Mouse (Mus musculus) midbrain, embryonic 10.5 days (tissue): ENCODE data around the gene Rcvrn. TPM values are rescaled to one million over a fixed set of nuclear protein-coding genes. Genes with fewer than 3 reads are reported as not detected.

Experiments
- DNase-seq: peaks from one replicate; pipeline ENCODE4 v3.0.0-alpha.2; 2017; ENCODE audit warnings: low spot score
- H3K27ac ChIP-seq: fragments of 300-500 bp; sonication (generic); replicated peaks from 2 replicates; pipeline ENCODE4 v1.5.1; 2016; ENCODE audit warnings: mild to moderate bottlenecking
- H3K27me3 ChIP-seq: fragments of 300-500 bp; sonication (generic); 2 replicates; pipeline ENCODE4 v1.6.1; 2016; ENCODE audit warnings: low read depth, mild to moderate bottlenecking; ENCODE audit not compliant: poor library complexity, severe bottlenecking
- H3K36me3 ChIP-seq: fragments of 300-500 bp; sonication (generic); 2 replicates; pipeline ENCODE4 v1.6.1; 2016; ENCODE audit warnings: mild to moderate bottlenecking, moderate library complexity
- H3K4me1 ChIP-seq: fragments of 300-500 bp; sonication (generic); 2 replicates; pipeline ENCODE4 v1.6.1; 2016
- H3K4me3 ChIP-seq: fragments of 300-500 bp; sonication (generic); 2 replicates; pipeline ENCODE4 v1.5.1; 2016; ENCODE audit warnings: mild to moderate bottlenecking, moderate library complexity
- H3K9me3 ChIP-seq: fragments of 300-500 bp; sonication (generic); replicated peaks from 2 replicates; pipeline ENCODE4 v1.6.1; 2016; ENCODE audit warnings: mild to moderate bottlenecking
- WGBS: fragments of 180-500 bp; shearing (Covaris S2); methylation state at CpG from one replicate; pipeline ENCODE4 v1.1.7; 2016; 5-methylcytosine and 5-hydroxymethylcytosine counted together
- polyA plus RNA-seq: library from polyadenylated mRNA; unstranded; fragments of >200 nt; fragmentation: Nextera tagmentation; extraction: Ambion mirVana; gene quantifications from 2 replicates; pipeline ENCODE4 v1.2.1, GENCODE M21; 2016

Gene Rcvrn
- polyA plus RNA-seq, 1 experiment from 2014 or later: not detected

DNA sequence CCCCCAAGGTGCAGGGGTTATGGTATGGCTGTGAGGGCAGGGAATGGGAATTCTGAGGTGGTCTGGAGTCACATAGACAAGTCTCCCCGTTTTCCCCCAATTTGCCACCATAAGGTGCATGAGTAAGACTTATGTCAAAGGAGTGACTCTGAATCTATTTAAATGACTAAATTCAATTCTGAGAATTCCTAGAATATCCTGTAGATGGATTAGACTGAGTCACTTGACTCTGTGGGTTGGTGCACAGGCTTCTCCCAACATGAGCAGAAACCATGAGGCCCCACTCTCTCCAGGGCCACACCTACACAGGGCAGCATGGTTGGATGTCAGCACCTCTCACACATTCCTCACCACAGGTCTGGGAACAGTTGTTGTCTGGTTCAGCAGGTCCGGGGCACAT, 15.2 kb upstream of the Rcvrn start:
- H3K27me3 ChIP-seq: no peaks in the 10 kb centered on the region
- WGBS: 85% methylated on average over 2 of the region's 2 CpGs
- no peaks in the 10 kb centered on the region for H3K9me3 ChIP-seq
- H3K4me1 ChIP-seq: no peaks in the 10 kb centered on the region
- DNase-seq: no peak
- H3K36me3 ChIP-seq: no peaks in the 10 kb centered on the region
- no peak overlapping the region for H3K4me3 ChIP-seq
- no peak overlapping the region for H3K27ac ChIP-seq

DNA sequence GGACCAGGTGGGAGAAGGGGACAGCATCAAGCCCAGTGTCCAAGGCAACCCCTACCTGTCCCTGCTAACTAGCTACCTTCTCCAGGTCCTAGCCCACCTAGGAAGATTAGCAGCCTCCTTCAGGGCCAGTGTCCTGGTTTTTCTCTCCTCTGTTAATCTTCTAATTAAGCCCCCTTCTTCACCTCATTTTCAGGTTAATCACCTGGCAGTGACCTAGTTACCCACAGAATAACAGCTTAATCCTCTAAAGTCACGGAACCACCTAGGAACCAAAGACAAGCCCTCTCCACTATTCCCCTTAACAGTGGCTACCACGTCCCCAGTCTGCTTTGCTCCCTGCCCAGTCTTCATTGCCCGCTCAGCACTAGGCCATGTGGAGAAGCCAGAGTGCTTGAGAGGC, 13.3 kb upstream of the Rcvrn start:
- Histone ChIP-seq H3K27ac (no peak overlapping the region), H3K27me3 (no peaks in the 10 kb centered on the region), H3K36me3 (no peaks in the 10 kb centered on the region), H3K4me1 (no peaks in the 10 kb centered on the region), H3K9me3 (no peaks in the 10 kb centered on the region), H3K4me3 (no peak overlapping the region)
- DNase-seq: no peak
- 76% methylated on average over 3 of the region's 3 CpGs for WGBS

DNA sequence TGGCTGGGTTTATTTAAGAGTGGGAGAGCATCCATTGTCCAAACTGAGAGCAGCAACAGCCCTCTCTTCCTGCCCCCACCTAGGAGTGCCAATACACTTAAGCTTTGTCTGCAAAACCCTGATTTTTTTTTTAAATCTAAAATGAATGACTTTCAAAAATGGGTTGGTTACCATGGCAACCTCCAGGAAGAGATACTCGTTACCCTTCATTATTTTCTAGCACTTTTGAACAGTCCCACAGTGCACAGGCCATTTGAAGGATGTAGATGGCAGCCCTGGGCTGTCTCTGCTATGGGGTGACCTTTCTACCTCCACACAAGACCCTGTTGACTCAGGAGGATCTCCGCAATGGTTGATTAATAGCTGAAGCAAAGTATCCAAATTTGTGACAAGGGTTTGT, 9.0 kb upstream of the Rcvrn start:
- no peak overlapping the region for H3K27ac ChIP-seq
- DNase-seq: no peak

DNA sequence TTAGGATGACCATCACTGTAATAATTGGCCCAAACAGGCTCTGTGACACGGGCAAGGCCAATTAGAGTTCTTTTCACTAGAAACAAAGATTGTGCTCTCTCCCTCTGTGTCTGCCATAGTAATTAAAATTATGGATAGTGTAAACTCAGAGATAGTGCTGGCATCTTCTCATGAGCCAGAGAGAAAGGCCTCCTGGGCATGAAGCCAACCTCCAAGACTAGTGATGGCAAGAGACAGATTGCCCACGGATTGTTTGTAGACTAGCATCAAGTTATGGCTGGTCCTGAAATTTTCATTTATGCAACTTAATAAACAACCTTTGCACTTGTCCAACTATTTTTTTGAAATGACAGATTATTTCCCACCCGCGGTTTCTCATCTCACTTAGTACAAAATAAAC, 17.9 kb downstream of the Rcvrn start:
- 90% methylated on average over 4 of the region's 4 CpGs for WGBS
- Histone ChIP-seq H3K27ac (no peak overlapping the region), H3K36me3 (no peaks in the 10 kb centered on the region), H3K4me3 (no peak overlapping the region), H3K9me3 (no peaks in the 10 kb centered on the region), H3K27me3 (no peaks in the 10 kb centered on the region), H3K4me1 (no peaks in the 10 kb centered on the region)
- no peak for DNase-seq

More for the DNA sequence above, 9.0 kb upstream of the Rcvrn start:
- Histone ChIP-seq H3K9me3 (no peaks in the 10 kb centered on the region), H3K4me1 (peaks cover 13% of the 10 kb centered on the region; the same call in 1 of the 2 replicates), H3K27me3 (no peaks in the 10 kb centered on the region), H3K36me3 (no peaks in the 10 kb centered on the region), H3K4me3 (no peak overlapping the region)
- WGBS: 82% methylated on average over 2 of the region's 2 CpGs

DNA sequence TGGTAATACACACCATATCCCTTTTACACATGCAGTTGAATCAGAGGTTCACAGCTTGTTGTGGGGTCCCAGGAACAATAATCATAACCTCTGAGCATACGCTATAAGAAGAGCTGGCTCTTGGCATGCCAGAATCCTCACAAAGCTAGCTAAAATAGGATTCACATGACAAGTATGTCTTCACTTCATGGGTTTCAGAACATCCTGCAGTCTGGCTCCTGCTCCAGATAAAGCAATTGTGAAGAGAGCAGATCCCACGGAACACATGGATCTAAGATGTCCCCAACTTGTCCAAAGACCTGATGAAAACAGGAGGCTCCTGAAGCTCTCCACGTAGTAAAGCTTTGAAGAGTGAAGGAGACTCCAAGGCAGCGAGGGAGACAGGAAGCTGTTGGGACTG, 20.3 kb downstream of the Rcvrn start:
- Histone ChIP-seq H3K4me3 (no peak overlapping the region), H3K27me3 (no peaks in the 10 kb centered on the region), H3K36me3 (no peaks in the 10 kb centered on the region), H3K9me3 (no peaks in the 10 kb centered on the region), H3K27ac (no peak overlapping the region), H3K4me1 (no peaks in the 10 kb centered on the region)
- DNase-seq: no peak
- WGBS: 89% methylated on average over 4 of the region's 4 CpGs

DNA sequence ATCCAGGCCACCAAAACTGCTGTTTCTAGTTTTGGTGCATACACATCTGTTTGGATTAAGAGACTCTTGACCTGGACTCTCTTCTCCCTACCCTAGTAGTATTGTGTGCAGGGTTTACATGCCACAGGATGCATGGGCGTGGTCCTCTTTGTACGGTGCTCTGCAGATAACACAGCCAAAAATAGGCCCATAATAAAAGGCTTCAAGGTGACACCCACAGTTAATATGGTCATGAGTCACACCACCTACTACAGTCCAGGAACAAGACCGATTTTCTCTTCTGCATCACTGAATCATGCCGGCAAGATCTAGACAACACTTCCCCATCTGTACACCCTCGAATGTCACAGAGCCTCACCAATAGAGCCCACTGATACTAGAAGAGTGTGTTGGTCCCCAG, 26.4 kb downstream of the Rcvrn start:
- Histone ChIP-seq H3K9me3 (no peaks in the 10 kb centered on the region), H3K27ac (no peak overlapping the region), H3K27me3 (no peaks in the 10 kb centered on the region), H3K4me3 (no peak overlapping the region), H3K36me3 (no peaks in the 10 kb centered on the region), H3K4me1 (peaks cover 6% of the 10 kb centered on the region; the same call in 1 of the 2 replicates)
- no peak for DNase-seq
- 96% methylated on average over 5 of the region's 5 CpGs for WGBS

DNA sequence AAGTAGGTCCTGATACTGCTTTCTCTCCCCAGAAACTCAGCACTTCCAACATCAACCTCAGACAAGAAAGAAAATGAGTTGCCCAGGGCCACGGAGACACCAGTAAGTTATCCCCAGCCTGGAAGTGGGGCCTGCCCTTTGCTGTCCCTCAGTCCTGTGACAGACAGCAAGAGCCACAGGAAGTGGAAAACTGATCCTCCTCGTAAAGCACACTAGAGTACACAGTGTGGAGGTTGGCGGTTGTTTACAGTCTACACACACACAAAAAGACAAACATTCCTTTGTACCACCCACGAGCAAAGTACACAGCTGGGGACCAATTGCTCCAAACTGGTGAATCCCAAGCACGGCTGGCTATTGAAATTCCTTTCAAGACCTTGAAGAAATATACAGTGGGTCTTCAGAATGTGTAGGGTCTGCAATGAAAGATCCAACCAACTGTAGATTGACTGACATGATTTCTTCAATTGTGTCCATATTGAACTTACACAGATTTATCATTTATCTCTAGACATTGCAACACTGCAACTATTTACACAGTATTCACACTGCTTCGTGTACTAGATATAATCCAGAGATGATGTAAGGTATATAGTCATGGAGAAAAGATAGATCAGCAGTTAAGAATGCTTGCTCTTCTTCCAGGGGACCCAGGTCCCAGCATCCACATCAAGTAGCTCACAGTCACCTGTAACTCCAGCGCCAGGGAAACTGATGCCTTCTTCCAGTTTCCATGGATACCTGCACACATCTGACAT, 27.5 kb downstream of the Rcvrn start:
- Histone ChIP-seq H3K4me1 (peaks cover 6% of the 10 kb centered on the region; the same call in 1 of the 2 replicates), H3K27ac (no peak overlapping the region), H3K9me3 (no peaks in the 10 kb centered on the region), H3K4me3 (no peak overlapping the region), H3K36me3 (no peaks in the 10 kb centered on the region), H3K27me3 (no peaks in the 10 kb centered on the region)
- 70% methylated on average over 7 of the region's 7 CpGs for WGBS
- no peak for DNase-seq

DNA sequence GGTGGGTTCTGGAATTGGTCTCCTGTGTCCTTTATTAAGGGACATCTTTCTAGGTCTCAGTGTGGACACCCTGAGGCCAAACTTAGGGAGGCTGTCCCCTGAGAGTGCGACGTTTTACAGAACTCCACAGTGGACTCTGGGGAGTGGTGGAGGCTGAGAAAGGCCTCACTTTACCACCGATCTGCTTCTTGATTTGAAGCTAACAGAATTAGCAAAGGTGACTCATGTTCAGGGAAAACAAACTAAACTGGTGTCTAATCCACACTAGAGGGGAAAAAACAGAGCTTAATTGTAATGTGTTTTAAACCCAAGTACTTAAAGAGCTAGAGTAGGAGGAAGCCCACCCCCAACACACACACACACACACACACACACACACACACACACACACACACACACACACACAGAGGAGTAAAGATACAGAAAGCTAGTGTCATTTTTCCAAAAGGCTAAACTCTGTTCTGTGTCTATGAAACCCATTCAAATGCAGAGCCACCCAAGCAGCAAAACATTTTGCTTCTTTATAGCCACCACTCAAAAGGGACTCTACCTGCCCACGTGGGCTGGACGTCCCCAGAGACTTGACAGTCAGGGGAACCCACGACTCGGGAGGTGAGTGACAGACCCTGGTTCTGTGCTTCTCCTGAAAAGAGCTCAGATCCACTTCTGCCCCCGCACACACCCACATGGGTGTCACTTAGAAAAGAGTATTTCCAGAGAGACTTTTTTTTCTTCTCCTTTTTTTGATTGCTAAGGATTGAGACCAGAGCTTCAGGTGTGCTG, 28.3 kb downstream of the Rcvrn start:
- Histone ChIP-seq H3K4me3 (no peak overlapping the region), H3K9me3 (no peaks in the 10 kb centered on the region), H3K36me3 (no peaks in the 10 kb centered on the region), H3K4me1 (peaks cover 6% of the 10 kb centered on the region; the same call in 1 of the 2 replicates), H3K27ac (no peak overlapping the region), H3K27me3 (no peaks in the 10 kb centered on the region)
- no peak for DNase-seq
- WGBS: 80% methylated on average over 8 of the region's 8 CpGs

DNA sequence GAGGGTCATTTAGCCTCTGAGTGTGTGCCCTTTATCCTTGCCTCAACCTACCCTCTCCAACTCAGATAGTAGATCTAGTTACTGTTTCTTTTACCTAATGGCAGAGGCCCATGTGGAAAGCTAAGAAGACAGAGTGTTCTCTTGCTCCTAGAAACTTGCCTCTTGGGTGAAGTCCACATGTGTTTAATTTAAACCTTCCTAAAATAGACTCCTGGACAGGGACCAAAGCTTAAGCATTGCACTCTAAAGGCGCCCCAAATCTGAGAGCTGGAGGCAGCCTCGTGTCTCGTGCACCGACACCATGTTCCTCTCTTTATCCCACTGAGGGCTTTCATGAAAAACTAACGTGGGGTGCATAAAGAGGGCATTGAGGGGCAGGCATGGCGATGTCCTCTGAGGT, 32.0 kb downstream of the Rcvrn start:
- 83% methylated on average over 6 of the region's 6 CpGs for WGBS
- H3K9me3 ChIP-seq: no peaks in the 10 kb centered on the region
- H3K4me1 ChIP-seq: peaks cover 6% of the 10 kb centered on the region; the same call in 1 of the 2 replicates
- no peaks in the 10 kb centered on the region for H3K27me3 ChIP-seq
- H3K4me3 ChIP-seq: no peak overlapping the region
- DNase-seq: no peak
- H3K27ac ChIP-seq: no peak overlapping the region
- H3K36me3 ChIP-seq: no peaks in the 10 kb centered on the region

DNA sequence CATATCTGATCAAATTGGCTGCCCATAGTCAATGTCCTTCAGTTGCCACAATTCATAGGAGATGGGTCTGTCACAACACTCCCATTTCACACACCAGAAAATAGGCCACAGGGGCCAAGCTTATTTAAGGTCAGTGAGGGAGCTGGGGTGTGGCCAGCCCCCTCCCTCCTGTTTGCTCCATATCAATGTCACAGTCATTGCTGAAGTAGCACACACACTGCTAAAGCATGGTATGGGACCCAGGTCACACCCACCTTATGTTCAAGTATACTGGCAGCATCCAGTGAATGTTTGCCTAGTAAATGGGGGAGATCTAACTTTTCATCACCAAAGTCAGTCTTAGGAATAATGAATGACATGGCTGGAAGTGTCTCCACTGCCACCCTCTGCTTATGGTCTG, 33.6 kb downstream of the Rcvrn start:
- no peak overlapping the region for H3K27ac ChIP-seq
- no peaks in the 10 kb centered on the region for H3K36me3 ChIP-seq
- peaks cover 6% of the 10 kb centered on the region; the same call in 1 of the 2 replicates for H3K4me1 ChIP-seq
- no peak for DNase-seq
- H3K27me3 ChIP-seq: no peaks in the 10 kb centered on the region
- H3K4me3 ChIP-seq: no peak overlapping the region
- H3K9me3 ChIP-seq: no peaks in the 10 kb centered on the region

DNA sequence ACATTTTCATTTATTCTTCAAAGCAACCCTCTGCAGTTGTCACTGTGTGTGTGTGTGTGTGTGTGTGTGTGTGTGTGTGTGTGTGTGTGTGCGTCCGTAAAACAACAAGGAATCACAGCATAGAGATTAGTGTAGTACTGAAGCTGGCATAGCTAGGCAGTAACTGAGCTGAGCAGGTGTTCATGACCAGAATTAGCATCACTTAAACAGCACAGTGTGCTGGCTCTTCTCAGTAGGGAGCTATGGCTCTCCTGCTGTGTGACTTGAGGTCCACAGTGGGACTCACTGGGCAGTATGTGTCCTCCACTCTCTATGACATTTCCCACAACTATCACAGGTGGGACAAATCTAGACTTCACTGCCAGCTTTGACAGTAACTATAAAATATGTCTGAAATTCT, 35.9 kb downstream of the Rcvrn start:
- WGBS: 92% methylated on average over 2 of the region's 2 CpGs
- H3K4me3 ChIP-seq: no peak overlapping the region
- no peaks in the 10 kb centered on the region for H3K36me3 ChIP-seq
- H3K9me3 ChIP-seq: no peaks in the 10 kb centered on the region
- no peaks in the 10 kb centered on the region for H3K27me3 ChIP-seq
- peaks cover 1% of the 10 kb centered on the region; the same call in 1 of the 2 replicates for H3K4me1 ChIP-seq
- no peak for DNase-seq
- H3K27ac ChIP-seq: no peak overlapping the region

DNA sequence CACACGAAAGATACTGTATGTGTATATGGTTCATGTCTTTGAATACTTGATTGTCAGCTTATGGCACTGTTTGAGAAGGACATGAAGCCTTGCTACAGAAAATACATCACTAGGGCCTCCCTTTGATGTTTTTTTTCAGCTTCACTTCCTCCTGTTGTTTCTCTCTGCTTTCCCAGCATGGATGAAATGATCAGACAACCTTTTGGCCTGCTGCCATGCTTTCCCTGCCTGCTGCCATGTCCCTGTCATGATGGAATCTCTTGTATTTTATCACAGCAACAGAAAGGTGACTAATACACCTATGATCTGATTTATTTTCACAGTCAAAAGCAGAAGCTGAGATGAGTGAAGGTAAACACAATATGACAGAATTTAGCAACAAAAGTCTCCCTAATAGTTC, 38.6 kb downstream of the Rcvrn start:
- no peak for DNase-seq
- no peaks in the 10 kb centered on the region for H3K27me3 ChIP-seq
- WGBS: 93% methylated on average over 1 of the region's 1 CpGs
- H3K4me1 ChIP-seq: no peaks in the 10 kb centered on the region
- no peaks in the 10 kb centered on the region for H3K36me3 ChIP-seq
- no peak overlapping the region for H3K4me3 ChIP-seq
- H3K27ac ChIP-seq: no peak overlapping the region
- no peaks in the 10 kb centered on the region for H3K9me3 ChIP-seq

DNA sequence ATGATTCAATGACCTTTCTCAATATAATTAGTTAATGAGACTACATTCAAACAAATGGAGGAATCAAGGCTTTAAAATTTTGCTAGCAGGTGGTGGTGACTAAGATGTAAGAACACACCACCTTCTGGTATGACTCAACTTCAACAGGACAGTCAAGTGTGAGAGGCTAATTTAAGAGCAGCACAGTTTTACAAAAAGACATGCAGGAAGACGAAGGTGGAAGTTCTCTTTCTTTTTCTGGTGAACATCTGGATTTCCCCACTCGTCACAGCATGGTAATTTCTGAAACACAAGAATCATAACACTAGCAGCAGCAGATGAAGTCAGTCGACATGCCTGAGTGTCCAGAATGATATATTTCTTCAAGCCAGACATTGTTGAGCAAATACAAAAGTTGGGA, 39.5 kb downstream of the Rcvrn start:
- no peak for DNase-seq
- Histone ChIP-seq H3K36me3 (no peaks in the 10 kb centered on the region), H3K4me1 (no peaks in the 10 kb centered on the region), H3K9me3 (no peaks in the 10 kb centered on the region), H3K27me3 (no peaks in the 10 kb centered on the region), H3K27ac (no peak overlapping the region), H3K4me3 (no peak overlapping the region)
- 75% methylated on average over 3 of the region's 3 CpGs for WGBS
